Mouse (Mus musculus) heart, postnatal 0 days (tissue): ENCODE measurements around the gene Atxn7l1. TPM values are rescaled to one million over a fixed set of nuclear protein-coding genes. Genes with fewer than 3 reads are reported as not detected.
A peak's percentile ranks its signal among the peaks of the same experiment; 100 is the strongest.

Experiments
- ATAC-seq: fragments of 200-750 bp; cut with Nextera tagmentation; 2 replicates; pipeline ENCODE4 v1.8.0; 2017; ENCODE audit warnings: low read depth, moderate number of reproducible peaks, moderate library complexity; ENCODE audit not compliant: insufficient read depth
- DNase-seq: peaks from one replicate; pipeline ENCODE4 v3.0.0-alpha.2; 2016; ENCODE audit warnings: low spot score
- H3K27ac ChIP-seq: fragments of 300-500 bp; sonication (generic); 2 replicates; pipeline ENCODE4 v1.5.1; 2014; ENCODE audit warnings: low read depth, mild to moderate bottlenecking
- H3K27me3 ChIP-seq: fragments of 300-500 bp; sonication (generic); 2 replicates; pipeline ENCODE4 v1.6.1; 2014; ENCODE audit warnings: low read length, mixed read lengths; ENCODE audit not compliant: control insufficient read depth, insufficient read depth
- H3K36me3 ChIP-seq: fragments of 300-500 bp; sonication (generic); replicated peaks from 2 replicates; pipeline ENCODE4 v1.6.1; 2014; ENCODE audit warnings: low read length, mixed read lengths; ENCODE audit not compliant: control insufficient read depth, insufficient read depth
- H3K4me1 ChIP-seq: fragments of 300-500 bp; sonication (generic); 2 replicates; pipeline ENCODE4 v1.6.1; 2014; ENCODE audit warnings: antibody characterized with exemption; ENCODE audit not compliant: control insufficient read depth, insufficient read depth
- H3K4me2 ChIP-seq: fragments of 300-500 bp; sonication (generic); 2 replicates; pipeline ENCODE4 v1.6.1; 2014; ENCODE audit warnings: low read depth, mild to moderate bottlenecking, low read length, moderate library complexity
- H3K4me3 ChIP-seq: fragments of 300-500 bp; sonication (generic); 2 replicates; pipeline ENCODE4 v1.5.1; 2014; ENCODE audit warnings: low read depth, low read length
- H3K9ac ChIP-seq: fragments of 300-500 bp; sonication (generic); replicated peaks from 2 replicates; pipeline ENCODE4 v1.6.1; 2014; ENCODE audit warnings: low read depth, low read length, mixed read lengths
- H3K9me3 ChIP-seq: fragments of 300-500 bp; sonication (generic); replicated peaks from 2 replicates; pipeline ENCODE4 v1.6.1; 2016; ENCODE audit warnings: low read length; ENCODE audit not compliant: control insufficient read depth
- CTCF ChIP-seq: IDR thresholded peaks from 2 replicates; pipeline ENCODE4 v1.5.1; 2016; ENCODE audit warnings: antibody characterized with exemption, control low read depth, low read depth
- EP300 ChIP-seq: IDR thresholded peaks from 2 replicates; pipeline ENCODE4 v1.6.1; 2016; ENCODE audit warnings: antibody characterized with exemption, low read depth
- WGBS: fragments of 180-500 bp; shearing (Covaris S2); extraction: QIAGEN DNeasy Blood & Tissue Kit; methylation state at CpG from one replicate; pipeline ENCODE4 v1.1.7; 2014; 5-methylcytosine and 5-hydroxymethylcytosine counted together
- polyA plus RNA-seq: library from polyadenylated mRNA; unstranded; fragments of >200 nt; fragmentation: Nextera tagmentation; extraction: Ambion mirVana; gene quantifications from 2 replicates; pipeline ENCODE4 v1.2.1, GENCODE M21; 2015
- total RNA-seq: library from RNA; depleted of rRNA; stranded (reverse); fragments of >200 nt; gene quantifications from 2 replicates; pipeline ENCODE4 v1.2.3, GENCODE M21; 2014; ENCODE audit warnings: low replicate concordance

Atxn7l1 gene
- total and polyA plus RNA-seq, 2 experiments from 2014 or later: 4.5 to 11.1 TPM

GRCm38 (mm10) chr12:33109531-33109930 is 38.0 kb upstream of the Atxn7l1 start:
- Histone ChIP-seq H3K4me1 (peaks cover 10% of the 10 kb centered on the region; the same call in 1 of the 2 replicates), H3K4me2 (no peak overlapping the region), H3K36me3 (no peaks in the 10 kb centered on the region), H3K27ac (no peak overlapping the region), H3K9me3 (no peaks in the 10 kb centered on the region), H3K4me3 (no peak overlapping the region), H3K9ac (no peak overlapping the region), H3K27me3 (no peaks in the 10 kb centered on the region)
- ATAC-seq (peak; percentile 80), DNase-seq (peak; percentile 67)
- no peak for TF ChIP-seq EP300
- TF ChIP-seq CTCF: peak; percentile 71

GRCm38 (mm10) chr12:33110894-33111471 is 36.5 kb upstream of the Atxn7l1 start:
- no peaks in the 10 kb centered on the region for H3K9me3 ChIP-seq
- ATAC-seq (peak; percentile 66), DNase-seq (peak; percentile 58)
- H3K4me3 ChIP-seq: no peak overlapping the region
- 13% methylated on average over 14 of the region's 14 CpGs for WGBS
- peak overlapping the region; percentile 42 for H3K9ac ChIP-seq
- peak overlapping the region; percentile 25; the same call in 1 of the 2 replicates for H3K4me2 ChIP-seq
- TF ChIP-seq CTCF: no peak
- 0 out of 2 replicates have a peak, but pooled peaks have one; percentile 47 for TF ChIP-seq EP300
- peaks cover 10% of the 10 kb centered on the region; the same call in 1 of the 2 replicates for H3K4me1 ChIP-seq
- H3K27ac ChIP-seq: peak overlapping the region; percentile 65
- no peaks in the 10 kb centered on the region for H3K27me3 ChIP-seq
- H3K36me3 ChIP-seq: no peaks in the 10 kb centered on the region

GRCm38 (mm10) chr12:33118624-33119301 is 28.7 kb upstream of the Atxn7l1 start:
- Histone ChIP-seq H3K9me3 (no peaks in the 10 kb centered on the region), H3K27ac (no peak overlapping the region), H3K4me3 (no peak overlapping the region), H3K36me3 (no peaks in the 10 kb centered on the region), H3K27me3 (no peaks in the 10 kb centered on the region), H3K4me2 (peak overlapping the region; percentile 34; the same call in 1 of the 2 replicates), H3K9ac (no peak overlapping the region), H3K4me1 (no peaks in the 10 kb centered on the region)
- ATAC-seq (no peak), DNase-seq (no peak)
- TF ChIP-seq CTCF (no peak), EP300 (no peak)
- 39% methylated on average over 15 of the region's 15 CpGs for WGBS

GRCm38 (mm10) chr12:33125594-33126227 is 21.8 kb upstream of the Atxn7l1 start:
- no peaks in the 10 kb centered on the region for H3K9me3 ChIP-seq
- H3K9ac ChIP-seq: no peak overlapping the region
- peaks cover 8% of the 10 kb centered on the region; the same call in 1 of the 2 replicates for H3K4me1 ChIP-seq
- no peak for DNase-seq
- H3K27ac ChIP-seq: no peak overlapping the region
- no peak overlapping the region for H3K4me2 ChIP-seq
- ATAC-seq: no peak
- 49% methylated on average over 9 of the region's 9 CpGs for WGBS
- H3K36me3 ChIP-seq: no peaks in the 10 kb centered on the region
- H3K4me3 ChIP-seq: no peak overlapping the region
- TF ChIP-seq EP300 (no peak), CTCF (no peak)
- no peaks in the 10 kb centered on the region for H3K27me3 ChIP-seq

- no peaks in the 10 kb centered on the region for H3K36me3 ChIP-seq
- no peak overlapping the region for H3K9ac ChIP-seq
- no peak overlapping the region for H3K27ac ChIP-seq
- peaks cover 8% of the 10 kb centered on the region; the same call in 1 of the 2 replicates for H3K4me1 ChIP-seq
- TF ChIP-seq CTCF (no peak), EP300 (no peak)
- DNase-seq (no peak), ATAC-seq (no peak)
- H3K27me3 ChIP-seq: no peaks in the 10 kb centered on the region
- no peaks in the 10 kb centered on the region for H3K9me3 ChIP-seq
- no peak overlapping the region for H3K4me2 ChIP-seq
- no peak overlapping the region for H3K4me3 ChIP-seq
These were observed 21.2 kb upstream of the Atxn7l1 start for GRCm38 (mm10) chr12:33126243-33126642.
